Mouse (Mus musculus) midbrain, embryonic 16.5 days (tissue): ENCODE results near the gene Pde4d. TPM values are rescaled to one million over a fixed set of nuclear protein-coding genes. Genes with fewer than 3 reads are reported as not detected.

Experiments used
- ATAC-seq: fragments of 200-750 bp; cut with Nextera tagmentation; 2 replicates; pipeline ENCODE4 v1.8.0; 2017; ENCODE audit warnings: moderate TSS enrichment
- H3K27ac ChIP-seq: fragments of 300-500 bp; sonication (generic); 2 replicates; pipeline ENCODE4 v1.5.1; 2014; ENCODE audit warnings: mild to moderate bottlenecking, low read length, mixed read lengths
- H3K27me3 ChIP-seq: fragments of 300-500 bp; sonication (generic); 2 replicates; pipeline ENCODE4 v1.6.1; 2014; ENCODE audit warnings: low read depth, low read length, mixed read lengths; ENCODE audit not compliant: control insufficient read depth, insufficient read depth
- H3K36me3 ChIP-seq: fragments of 300-500 bp; sonication (generic); 2 replicates; pipeline ENCODE4 v1.6.1; 2014; ENCODE audit warnings: mild to moderate bottlenecking, low read length, moderate library complexity, mixed read lengths; ENCODE audit not compliant: control insufficient read depth, insufficient read depth
- H3K4me1 ChIP-seq: fragments of 300-500 bp; sonication (generic); 2 replicates; pipeline ENCODE4 v1.6.1; 2014; ENCODE audit warnings: mild to moderate bottlenecking, low read length, mixed read lengths; ENCODE audit not compliant: control insufficient read depth, insufficient read depth
- H3K4me2 ChIP-seq: fragments of 300-500 bp; sonication (generic); 2 replicates; pipeline ENCODE4 v1.6.1; 2014; ENCODE audit warnings: mild to moderate bottlenecking, low read length, mixed read lengths
- H3K4me3 ChIP-seq: fragments of 300-500 bp; sonication (generic); 2 replicates; pipeline ENCODE4 v1.5.1; 2014; ENCODE audit warnings: low read depth, mild to moderate bottlenecking, low read length, moderate library complexity, mixed read lengths
- H3K9ac ChIP-seq: fragments of 300-500 bp; sonication (generic); 2 replicates; pipeline ENCODE4 v1.6.1; 2014; ENCODE audit warnings: low read depth, low read length, mixed read lengths
- H3K9me3 ChIP-seq: fragments of 300-500 bp; sonication (generic); replicated peaks from 2 replicates; pipeline ENCODE4 v1.6.1; 2014; ENCODE audit warnings: mild to moderate bottlenecking, low read length, mixed read lengths; ENCODE audit not compliant: control insufficient read depth, poor library complexity, severe bottlenecking
- WGBS: fragments of 180-500 bp; shearing (Covaris S2); extraction: QIAGEN DNeasy Blood & Tissue Kit; methylation state at CpG from one replicate; pipeline ENCODE4 v1.1.7; 2014; 5-methylcytosine and 5-hydroxymethylcytosine counted together
- polyA plus RNA-seq: library from polyadenylated mRNA; unstranded; fragments of >200 nt; fragmentation: Nextera tagmentation; extraction: Ambion mirVana; gene quantifications from 2 replicates; pipeline ENCODE4 v1.2.1, GENCODE M21; 2015

Gene Pde4d
- polyA plus RNA-seq, 1 experiment from 2014 or later, result 22.6 TPM

DNA sequence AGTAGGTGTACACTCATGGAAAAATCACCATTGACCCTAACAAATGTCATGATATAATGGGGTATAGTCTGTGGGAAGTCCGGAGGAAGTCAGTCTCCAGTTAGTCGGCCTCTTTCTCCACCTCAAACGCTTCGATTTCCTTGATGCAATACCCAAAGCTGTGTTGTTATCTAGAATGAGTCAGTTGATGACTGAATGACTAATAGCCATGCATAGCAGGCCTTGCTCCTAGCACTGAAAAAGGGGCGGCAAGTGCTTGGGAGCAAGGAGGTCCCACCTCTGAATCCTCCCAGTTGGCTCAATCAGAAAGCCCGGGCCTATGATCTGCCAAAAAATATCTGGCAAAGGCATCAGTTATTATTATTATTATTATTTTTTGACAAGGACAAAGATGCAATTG lies 1209.4 kb downstream of the Pde4d start:
- no peaks in the 10 kb centered on the region for H3K9me3 ChIP-seq
- H3K9ac ChIP-seq, result no peak overlapping the region
- ATAC-seq, result no peak
- H3K27me3 ChIP-seq, result no peaks in the 10 kb centered on the region
- no peak overlapping the region for H3K4me3 ChIP-seq
- H3K4me1 ChIP-seq, result no peaks in the 10 kb centered on the region; the same call in 1 of the 2 replicates
- H3K27ac ChIP-seq, result no peak overlapping the region
- no peaks in the 10 kb centered on the region for H3K36me3 ChIP-seq
- no peak overlapping the region for H3K4me2 ChIP-seq
- WGBS, result 93% methylated on average over 6 of the region's 6 CpGs

DNA sequence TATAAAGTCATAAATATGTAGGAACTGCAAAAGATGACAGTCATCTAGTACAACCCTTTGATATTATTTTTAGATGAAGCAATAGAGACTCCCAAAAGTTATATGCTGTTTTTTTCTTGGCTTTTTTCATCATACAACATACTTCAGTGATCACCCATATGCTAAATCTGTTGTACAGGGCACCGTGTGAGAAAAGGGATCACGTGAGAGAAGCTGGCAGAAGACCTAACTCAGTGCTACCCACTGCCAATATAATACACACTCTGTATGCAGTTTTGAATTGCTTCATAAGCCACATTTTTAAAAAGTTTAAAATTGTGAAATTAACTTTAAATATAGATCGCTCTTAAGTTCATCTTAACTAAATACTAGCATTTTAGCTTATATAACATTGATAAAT lies 1211.6 kb downstream of the Pde4d start:
- Histone ChIP-seq H3K4me1 (no peaks in the 10 kb centered on the region; the same call in 1 of the 2 replicates), H3K4me2 (no peak overlapping the region), H3K9me3 (no peaks in the 10 kb centered on the region), H3K27me3 (no peaks in the 10 kb centered on the region), H3K27ac (no peak overlapping the region), H3K36me3 (no peaks in the 10 kb centered on the region), H3K9ac (no peak overlapping the region), H3K4me3 (no peak overlapping the region)
- ATAC-seq, result no peak
- 85% methylated on average over 3 of the region's 3 CpGs for WGBS

DNA sequence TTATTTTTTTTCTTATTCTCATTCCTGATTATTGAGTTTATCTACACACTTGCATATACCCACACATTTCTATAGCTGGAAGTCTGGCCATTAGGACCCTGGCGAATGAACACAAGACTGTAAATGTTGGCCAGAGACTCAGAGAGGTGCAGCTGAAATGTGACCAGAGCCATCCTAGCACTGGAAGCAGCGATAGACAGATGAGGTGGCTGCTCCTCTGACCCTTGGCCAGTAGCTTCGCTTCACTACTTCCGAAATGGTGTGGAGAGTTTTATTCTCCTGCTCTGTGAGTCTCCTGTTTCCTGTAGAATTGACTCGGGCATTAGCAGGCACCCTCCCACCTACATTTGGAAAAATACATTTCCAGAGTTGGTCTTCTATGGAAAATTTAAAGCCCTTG lies 1212.4 kb downstream of the Pde4d start:
- Histone ChIP-seq H3K27me3 (no peaks in the 10 kb centered on the region), H3K9me3 (no peaks in the 10 kb centered on the region), H3K4me2 (no peak overlapping the region), H3K36me3 (no peaks in the 10 kb centered on the region), H3K27ac (no peak overlapping the region), H3K4me1 (no peaks in the 10 kb centered on the region; the same call in 1 of the 2 replicates), H3K4me3 (no peak overlapping the region), H3K9ac (no peak overlapping the region)
- WGBS, result 73% methylated on average over 5 of the region's 5 CpGs
- no peak for ATAC-seq

DNA sequence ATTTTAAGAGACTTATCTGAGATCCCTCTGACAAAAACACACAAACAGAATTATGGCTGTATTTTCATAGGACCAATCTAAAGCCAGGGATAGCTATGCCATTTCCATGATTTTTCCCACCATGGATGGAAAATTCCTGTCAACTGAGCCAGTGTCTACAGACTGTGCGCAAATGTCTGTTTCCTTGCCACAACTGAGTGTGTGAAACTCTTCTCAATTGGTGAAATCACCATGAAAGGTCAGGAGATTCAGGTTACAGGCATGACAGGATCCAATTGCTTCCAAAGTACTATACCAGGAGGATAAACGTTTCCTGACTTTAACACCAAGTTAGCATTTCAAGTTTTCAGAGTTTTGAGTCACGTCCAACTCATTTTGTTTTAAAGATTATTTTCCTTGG lies 1213.0 kb downstream of the Pde4d start:
- WGBS, result 62% methylated on average over 3 of the region's 3 CpGs
- H3K4me2 ChIP-seq, result no peak overlapping the region
- H3K4me3 ChIP-seq, result no peak overlapping the region
- no peaks in the 10 kb centered on the region for H3K36me3 ChIP-seq
- no peak for ATAC-seq
- no peak overlapping the region for H3K9ac ChIP-seq
- H3K27me3 ChIP-seq, result no peaks in the 10 kb centered on the region
- no peaks in the 10 kb centered on the region for H3K9me3 ChIP-seq
- no peak overlapping the region for H3K27ac ChIP-seq
- no peaks in the 10 kb centered on the region; the same call in 1 of the 2 replicates for H3K4me1 ChIP-seq

DNA sequence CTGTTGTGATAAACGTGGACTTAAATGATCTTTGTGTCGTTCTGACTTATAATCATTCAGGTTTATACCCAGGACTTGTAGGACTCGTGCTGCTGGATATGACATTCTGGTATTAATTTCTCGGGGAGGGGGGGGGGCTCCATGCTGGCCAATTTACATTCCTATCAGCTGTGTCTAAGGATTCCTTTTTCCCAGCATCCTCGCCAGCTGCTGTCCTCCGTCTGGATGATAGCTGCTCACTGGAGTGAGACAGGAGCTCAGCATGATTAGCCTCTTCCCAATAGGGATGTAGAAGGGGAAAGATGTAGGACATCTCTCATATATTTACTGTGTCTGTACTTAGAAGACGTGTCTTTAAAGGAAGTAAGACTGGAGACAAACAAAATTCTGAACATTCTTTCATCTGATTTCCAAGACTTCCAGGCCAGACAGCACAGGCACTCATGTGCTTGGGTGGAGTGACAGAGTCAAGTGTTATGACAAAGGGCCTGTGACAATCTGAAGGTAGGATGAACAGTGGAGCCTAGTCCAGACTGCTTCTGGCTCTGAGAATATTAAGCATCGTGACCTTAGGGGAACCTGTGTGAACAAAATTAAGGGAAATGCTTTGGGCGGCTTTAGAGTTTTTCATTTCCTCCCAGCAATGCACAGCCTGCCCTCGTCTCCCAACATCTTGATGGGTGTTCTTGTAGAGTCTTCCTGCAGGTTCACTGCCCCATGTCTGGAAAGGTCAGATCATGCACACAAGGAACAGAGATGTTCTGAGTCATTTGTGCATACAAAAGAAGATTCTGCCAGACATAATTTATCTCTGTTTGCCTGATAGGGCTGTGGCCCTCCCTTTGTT lies 1215.4 kb downstream of the Pde4d start:
- Histone ChIP-seq H3K4me2 (no peak overlapping the region), H3K9me3 (no peaks in the 10 kb centered on the region), H3K9ac (no peak overlapping the region), H3K4me3 (no peak overlapping the region), H3K36me3 (no peaks in the 10 kb centered on the region), H3K27me3 (no peaks in the 10 kb centered on the region), H3K27ac (0 out of 2 replicates have a peak overlapping the region, but pooled peaks have one; percentile 29), H3K4me1 (no peaks in the 10 kb centered on the region)
- WGBS, result 58% methylated on average over 10 of the region's 10 CpGs
- peak; percentile 36; the same call in 1 of the 2 replicates for ATAC-seq

DNA sequence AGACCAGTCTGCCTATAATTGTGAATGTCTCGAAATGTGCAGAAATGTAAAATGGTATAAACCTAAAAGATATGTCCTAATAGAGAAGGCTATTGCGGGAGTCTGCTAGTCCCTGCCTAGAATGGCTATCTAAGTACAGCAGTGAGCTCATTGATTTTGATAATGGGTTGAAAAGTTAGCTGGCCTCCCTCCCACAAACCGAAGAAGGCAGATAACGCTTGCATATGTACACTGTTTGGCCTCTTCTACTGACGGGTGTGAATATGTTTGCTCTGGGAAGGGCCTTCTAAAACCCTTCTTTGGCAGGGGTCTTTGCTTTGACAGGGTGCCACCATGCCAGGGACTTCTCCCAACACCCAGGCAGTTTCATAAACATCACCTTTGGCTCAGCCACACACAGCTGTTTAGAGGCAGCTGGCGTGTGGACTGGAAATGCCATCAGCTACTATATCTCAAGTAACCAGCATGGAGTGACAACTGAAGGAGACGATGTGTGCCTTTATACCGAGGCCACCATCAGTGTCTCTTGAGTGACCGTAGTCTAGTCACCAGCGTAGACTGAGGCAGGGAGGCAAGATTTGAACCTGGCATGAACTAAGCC lies 1216.2 kb downstream of the Pde4d start:
- no peak for ATAC-seq
- no peak overlapping the region for H3K4me2 ChIP-seq
- no peak overlapping the region for H3K4me3 ChIP-seq
- no peak overlapping the region for H3K27ac ChIP-seq
- no peaks in the 10 kb centered on the region for H3K27me3 ChIP-seq
- no peaks in the 10 kb centered on the region for H3K4me1 ChIP-seq
- H3K9me3 ChIP-seq, result no peaks in the 10 kb centered on the region
- no peaks in the 10 kb centered on the region for H3K36me3 ChIP-seq
- 90% methylated on average over 10 of the region's 10 CpGs for WGBS
- no peak overlapping the region for H3K9ac ChIP-seq

DNA sequence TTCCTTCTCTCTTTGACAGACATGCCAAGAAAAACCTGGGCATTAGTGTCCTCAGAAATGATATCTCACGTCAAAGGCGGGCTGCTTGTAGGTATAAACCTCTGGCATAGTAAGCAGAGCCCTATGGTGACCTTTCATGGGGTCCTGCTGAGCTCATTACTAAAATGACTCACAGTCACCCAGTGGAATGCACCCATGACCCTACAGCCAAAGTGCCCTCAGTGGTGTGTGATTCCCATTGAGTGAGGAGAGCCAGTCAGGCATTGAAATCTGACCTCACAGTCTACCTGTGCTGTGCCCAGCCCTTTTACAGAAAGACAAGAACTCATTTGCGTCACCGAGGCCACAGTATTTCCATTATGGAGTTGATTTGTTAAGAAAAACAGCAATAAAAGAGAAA lies 1220.2 kb downstream of the Pde4d start:
- WGBS, result 79% methylated on average over 4 of the region's 4 CpGs
- Histone ChIP-seq H3K4me3 (no peak overlapping the region), H3K9ac (no peak overlapping the region), H3K36me3 (no peaks in the 10 kb centered on the region), H3K4me1 (no peaks in the 10 kb centered on the region), H3K9me3 (no peaks in the 10 kb centered on the region), H3K27ac (no peak overlapping the region), H3K4me2 (no peak overlapping the region), H3K27me3 (no peaks in the 10 kb centered on the region)
- no peak for ATAC-seq

DNA sequence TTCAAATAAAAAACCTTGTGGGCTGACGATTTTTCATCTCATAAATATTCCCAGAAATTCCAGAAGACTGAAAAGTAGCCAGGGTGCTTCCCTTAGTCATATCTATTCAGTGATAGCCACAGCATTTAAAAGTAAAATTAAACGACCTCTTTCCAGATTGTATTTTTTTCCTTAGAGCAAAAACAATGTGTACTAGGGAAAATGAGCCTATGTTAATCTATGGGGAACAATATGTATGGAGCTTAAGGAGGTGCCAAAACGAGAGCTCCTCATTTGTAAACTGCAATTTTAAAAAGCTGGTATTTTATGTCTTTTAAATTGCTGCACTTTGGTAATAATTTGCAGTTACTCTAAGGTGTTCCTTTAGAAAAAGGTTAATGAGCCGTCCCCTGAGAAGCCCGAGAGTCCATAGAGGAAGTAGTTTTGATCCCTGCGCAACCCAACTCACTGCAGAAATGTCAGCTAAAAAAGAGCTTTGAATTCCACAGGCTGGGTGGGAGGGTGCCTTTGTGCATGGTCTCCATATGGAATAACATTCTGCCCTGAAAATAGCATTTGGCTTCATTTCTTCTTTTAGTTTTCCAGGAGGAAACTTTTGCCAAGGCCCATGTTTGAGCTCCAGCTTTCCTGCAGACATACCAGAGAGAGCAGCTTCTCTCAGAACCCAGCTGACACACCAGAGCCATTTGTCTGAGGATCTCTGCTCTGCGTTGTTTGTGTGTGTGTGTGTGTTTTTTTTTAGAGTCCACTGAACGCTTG lies 1222.0 kb downstream of the Pde4d start:
- H3K9me3 ChIP-seq, result no peaks in the 10 kb centered on the region
- no peak for ATAC-seq
- H3K4me1 ChIP-seq, result no peaks in the 10 kb centered on the region
- no peaks in the 10 kb centered on the region for H3K36me3 ChIP-seq
- no peaks in the 10 kb centered on the region for H3K27me3 ChIP-seq
- H3K4me3 ChIP-seq, result no peak overlapping the region
- H3K4me2 ChIP-seq, result no peak overlapping the region
- no peak overlapping the region for H3K27ac ChIP-seq
- no peak overlapping the region for H3K9ac ChIP-seq
- 64% methylated on average over 8 of the region's 8 CpGs for WGBS

DNA sequence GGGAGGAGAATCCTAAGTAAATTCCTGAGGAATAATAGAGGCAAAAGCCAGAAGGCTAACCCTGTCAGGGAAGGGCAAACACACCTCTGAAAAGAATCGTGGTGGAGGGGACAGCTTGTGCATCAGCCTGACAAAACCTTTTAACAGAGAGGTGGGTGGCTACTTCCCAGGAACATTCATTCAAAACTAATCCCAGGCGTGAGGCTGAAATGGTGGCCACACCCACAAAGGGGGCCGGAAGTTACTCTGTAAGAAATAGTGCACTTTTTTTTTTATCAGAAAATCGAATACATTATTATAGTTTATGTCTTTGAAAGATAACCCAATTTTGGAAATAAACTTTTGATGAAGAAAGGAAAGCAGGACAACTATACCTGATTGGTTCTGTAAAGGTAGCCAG lies 1227.3 kb downstream of the Pde4d start:
- no peak for ATAC-seq
- 49% methylated on average over 4 of the region's 4 CpGs for WGBS

More for the DNA sequence above, 1227.3 kb downstream of the Pde4d start:
- Histone ChIP-seq H3K4me2 (no peak overlapping the region), H3K27me3 (no peaks in the 10 kb centered on the region), H3K9ac (no peak overlapping the region), H3K36me3 (no peaks in the 10 kb centered on the region), H3K27ac (no peak overlapping the region), H3K4me1 (no peaks in the 10 kb centered on the region), H3K4me3 (no peak overlapping the region), H3K9me3 (no peaks in the 10 kb centered on the region)
